In genomic region chr2:24960910-24961309, GRCm38 (mm10) we compare ENCODE assay signal across 8 mouse cellular contexts. TPM values are rescaled to one million over a fixed set of nuclear protein-coding genes. Genes with fewer than 3 reads are reported as not detected.
DNase-seq lines count a peak whose midpoint lies in the region; ATAC-seq and TF ChIP-seq lines count a peak whose summit lies in the region.

No protein-coding gene starts in this region.

- H3K9me3 ChIP-seq in midbrain, postnatal 0 days (ENCODE audit: low read length), result no peaks in the 10 kb centered on the region

- WGBS in midbrain, postnatal 0 days, result 31% methylated on average over 3 of the region's 3 CpGs

- intact Hi-C loops in gastrocnemius, adult 2 months (cut with DNase I), result no loop called here
- intact Hi-C loops in gastrocnemius, postnatal 14 days (cut with DNase I; ENCODE audit: low total_unique reads), result loop anchor here (5.0 kb wide), 1 partner anchor 36 kb away; no protein-coding TSS in a partner anchor

- no peak for ATAC-seq in midbrain, postnatal 0 days (ENCODE audit: low FRiP score)

- H3K4me1 ChIP-seq in testis, adult 2 months (ENCODE audit: control insufficient read depth, insufficient read depth, low read length), result no peaks in the 10 kb centered on the region; the same call in 1 of the 2 replicates
- peaks cover 6% of the 10 kb centered on the region; the same call in 1 of the 2 replicates for H3K4me1 ChIP-seq in midbrain, postnatal 0 days (ENCODE audit: insufficient read depth, low read length)

- H3K4me3 ChIP-seq in gastrocnemius, adult 2 months, result no peak overlapping the region
- no peak overlapping the region for H3K4me3 ChIP-seq in testis, adult 2 months (ENCODE audit: control insufficient read depth, low read depth, low read length)
- H3K4me3 ChIP-seq in midbrain, postnatal 0 days (ENCODE audit: low read depth, low read length), result no peak overlapping the region

- no peaks in the 10 kb centered on the region for H3K27me3 ChIP-seq in testis, adult 2 months (ENCODE audit: control insufficient read depth, insufficient read depth, low read length)
- H3K27me3 ChIP-seq in midbrain, postnatal 0 days (ENCODE audit: insufficient read depth, low read length), result no peaks in the 10 kb centered on the region

- no peak for TF ChIP-seq POLR2A in testis, adult 2 months (IDR thresholded peaks at IDR 0.05; ENCODE audit: control insufficient read depth, low read depth, low read length)

- H3K4me2 ChIP-seq in midbrain, postnatal 0 days (ENCODE audit: low read depth, low read length, poor library complexity, severe bottlenecking), result no peak overlapping the region

- no peak overlapping the region for H3K9ac ChIP-seq in midbrain, postnatal 0 days (replicated peaks; ENCODE audit: low read length, poor library complexity, severe bottlenecking)

- H3K36me3 ChIP-seq in testis, adult 2 months (ENCODE audit: control insufficient read depth, insufficient read depth, low read length), result peaks cover 4% of the 10 kb centered on the region; the same call in 1 of the 2 replicates
- H3K36me3 ChIP-seq in midbrain, postnatal 0 days (ENCODE audit: insufficient read depth, low read length), result peaks cover 30% of the 10 kb centered on the region

- peak; percentile 55 for TF ChIP-seq CTCF in gastrocnemius, adult 2 months (IDR thresholded peaks at IDR 0.05)
- TF ChIP-seq CTCF in testis, adult 2 months (IDR thresholded peaks at IDR 0.05; ENCODE audit: control insufficient read depth, insufficient read depth, insufficient replicate concordance, low read depth, low read length), result peak; percentile 31; the same call in 1 of the 2 replicates
- peak; percentile 73 for TF ChIP-seq CTCF in midbrain, postnatal 0 days (IDR thresholded peaks at IDR 0.05)

- no peak for DNase-seq in gastrocnemius, adult 2 months
- no peak for DNase-seq in gastrocnemius, postnatal 14 days
- no peak for DNase-seq in testis, postnatal 14 days (ENCODE audit: low spot score)
- peak; percentile 53 for DNase-seq in kidney, adult 18-20 months
- DNase-seq in midbrain, postnatal 0 days (ENCODE audit: low spot score), result peak; percentile 40
- no peak for DNase-seq in frontal cortex, postnatal 25 days (ENCODE audit: low spot score in 2 of 2)
- DNase-seq in urinary bladder, postnatal 4 days (ENCODE audit: low spot score in 2 of 2), result no peak

- no peak overlapping the region for H3K27ac ChIP-seq in gastrocnemius, adult 2 months
- no peak overlapping the region for H3K27ac ChIP-seq in testis, adult 2 months (ENCODE audit: control insufficient read depth, insufficient read depth, low read depth, low read length)
- H3K27ac ChIP-seq in midbrain, postnatal 0 days (ENCODE audit: low read depth, low read length), result no peak overlapping the region

RNA-seq across cellular contexts. Expression of gene Dph7, which starts 1.3 kb away (rescaled TPM):
- 1 to 10 TPM; 3.4 to 3.8 TPM for total RNA-seq in gastrocnemius, adult 2 months (2021)
- 1 to 10 TPM; 4.1 to 4.8 TPM for total RNA-seq in gastrocnemius, postnatal 14 days (2021)
- 10.6 and 11.7 TPM in 2 replicates for polyA plus RNA-seq in testis, adult 2 months (2012; rRNA removed)
- 37.2 and 43.8 TPM in 2 replicates for total RNA-seq in midbrain, postnatal 0 days (2014; rRNA removed)
- polyA plus RNA-seq in midbrain, postnatal 0 days (2015; fragmentation: Nextera tagmentation; extraction: Ambion mirVana), result 37.1 and 39.6 TPM in 2 replicates

RNA-seq across cellular contexts. Expression of gene Zmynd19, which starts 11.3 kb away (rescaled TPM):
- 10 to 100 TPM; 20.6 to 21.2 TPM for total RNA-seq in gastrocnemius, adult 2 months (2021)
- 10 to 100 TPM; 15.8 to 19.6 TPM for total RNA-seq in gastrocnemius, postnatal 14 days (2021)
- polyA plus RNA-seq in testis, adult 2 months (2012; rRNA removed), result 35.8 and 37.9 TPM in 2 replicates
- 33.7 and 36.4 TPM in 2 replicates for total RNA-seq in midbrain, postnatal 0 days (2014; rRNA removed)
- 21.4 TPM in 2 replicates for polyA plus RNA-seq in midbrain, postnatal 0 days (2015; fragmentation: Nextera tagmentation; extraction: Ambion mirVana)

RNA-seq across cellular contexts. Expression of gene Mrpl41, which starts 14.0 kb away (rescaled TPM):
- total RNA-seq in gastrocnemius, adult 2 months (2021), result 10 to 100 TPM; 28.9 to 43.8 TPM
- 10 to 100 TPM; 40.9 to 46.3 TPM for total RNA-seq in gastrocnemius, postnatal 14 days (2021)
- 41.0 and 45.1 TPM in 2 replicates for polyA plus RNA-seq in testis, adult 2 months (2012; rRNA removed)
- 62.6 and 68.1 TPM in 2 replicates for total RNA-seq in midbrain, postnatal 0 days (2014; rRNA removed)
- polyA plus RNA-seq in midbrain, postnatal 0 days (2015; fragmentation: Nextera tagmentation; extraction: Ambion mirVana), result 183 and 197 TPM in 2 replicates

RNA-seq across cellular contexts. Expression of gene Pnpla7, which starts 14.9 kb away (rescaled TPM):
- total RNA-seq in gastrocnemius, adult 2 months (2021), result 10 to 100 TPM; 36.5 to 44.6 TPM
- 10 to 100 TPM; 16.5 to 25.5 TPM for total RNA-seq in gastrocnemius, postnatal 14 days (2021)
- 50.8 and 58.7 TPM in 2 replicates for polyA plus RNA-seq in testis, adult 2 months (2012; rRNA removed)
- total RNA-seq in midbrain, postnatal 0 days (2014; rRNA removed), result 3.6 and 6.3 TPM in 2 replicates
- polyA plus RNA-seq in midbrain, postnatal 0 days (2015; fragmentation: Nextera tagmentation; extraction: Ambion mirVana), result 3.1 and 3.2 TPM in 2 replicates

RNA-seq across cellular contexts. Expression of gene Arrdc1, which starts 25.9 kb away (rescaled TPM):
- total RNA-seq in gastrocnemius, adult 2 months (2021), result 1 to 10 TPM; 1.9 to 2.8 TPM
- total RNA-seq in gastrocnemius, postnatal 14 days (2021), result 1 to 10 TPM; 5.4 to 5.7 TPM
- 13.8 TPM in 2 replicates for polyA plus RNA-seq in testis, adult 2 months (2012; rRNA removed)
- total RNA-seq in midbrain, postnatal 0 days (2014; rRNA removed), result 55.7 and 62.3 TPM in 2 replicates
- polyA plus RNA-seq in midbrain, postnatal 0 days (2015; fragmentation: Nextera tagmentation; extraction: Ambion mirVana), result 44.7 and 46.9 TPM in 2 replicates

Comparison
In these comparisons a context has a peak if more than half of its experiments do, and no peak if none do; other contexts are left out.
1. DNase-seq: peak in kidney, adult 18-20 months (single experiment) and midbrain, postnatal 0 days (single experiment); none in gastrocnemius, adult 2 months (single experiment), gastrocnemius, postnatal 14 days (single experiment), testis, postnatal 14 days (single experiment), frontal cortex, postnatal 25 days (0 of 2) and urinary bladder, postnatal 4 days (0 of 2).
2. Peak in every context shown above with its lines, with median percentiles within 50 percentile points of each other: CTCF ChIP-seq.